Mouse (Mus musculus) gastrocnemius, postnatal 25 days (tissue): ENCODE measurements around the gene Rtn4rl2. TPM values are rescaled to one million over a fixed set of nuclear protein-coding genes. Genes with fewer than 3 reads are reported as not detected.
A peak's percentile ranks its signal among the peaks of the same experiment; 100 is the strongest.
"Not testable (repeated sequence)": the region's sequence is repeated elsewhere in the genome, so short reads cannot be mapped to it uniquely, and the experiment has no call there.

Experiments used
- DNase-seq: peaks from one replicate; pipeline ENCODE4 v3.0.0; 2022
- long read RNA-seq, 2 experiments: library from polyadenylated mRNA; stranded (forward); transcript quantifications; one replicate each; pipeline ENCODE4 v2.0.0; 2021
- total RNA-seq, 2 experiments: library from RNA; stranded (reverse); gene quantifications; 1 replicate in 1 of 2; 2 replicates in 1 of 2; pipeline ENCODE4 v1.2.3; 2021

Gene Rtn4rl2
- under 1 TPM; 0.43 to 0.54 TPM for total RNA-seq
- long read RNA-seq, experiment 1 = 0 reads
- long read RNA-seq, experiment 2 = 0 reads

DNA sequence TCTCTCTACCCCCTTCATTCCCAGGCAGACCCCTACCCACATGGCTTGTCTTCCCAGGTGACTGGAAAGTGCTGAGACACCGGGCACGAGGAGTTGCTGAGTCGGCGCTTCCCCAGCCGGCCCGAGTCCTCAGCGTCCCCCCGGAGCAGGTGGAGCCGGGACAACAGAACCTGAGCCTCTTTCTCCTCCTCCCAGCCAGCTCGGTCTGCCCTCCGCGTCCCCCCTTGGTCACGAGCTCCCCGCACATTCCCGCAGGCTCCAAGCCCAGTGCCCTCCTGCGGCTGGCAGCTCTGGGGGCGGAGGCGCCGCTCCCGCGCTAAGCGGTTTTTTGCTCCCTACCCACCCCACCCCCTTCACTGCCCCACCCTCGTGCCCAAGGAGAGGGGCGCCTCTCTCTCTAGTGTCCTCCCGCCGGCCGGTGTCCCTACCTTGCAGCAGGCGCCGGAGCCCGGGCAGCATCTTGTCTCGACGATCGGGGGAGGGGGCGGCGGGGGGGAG lies at the start of gene Rtn4rl2:
TSS of gene Rtn4rl2 (minus strand) at position 477 of the 498 bp plus-strand sequence.
- no peak for DNase-seq

DNA sequence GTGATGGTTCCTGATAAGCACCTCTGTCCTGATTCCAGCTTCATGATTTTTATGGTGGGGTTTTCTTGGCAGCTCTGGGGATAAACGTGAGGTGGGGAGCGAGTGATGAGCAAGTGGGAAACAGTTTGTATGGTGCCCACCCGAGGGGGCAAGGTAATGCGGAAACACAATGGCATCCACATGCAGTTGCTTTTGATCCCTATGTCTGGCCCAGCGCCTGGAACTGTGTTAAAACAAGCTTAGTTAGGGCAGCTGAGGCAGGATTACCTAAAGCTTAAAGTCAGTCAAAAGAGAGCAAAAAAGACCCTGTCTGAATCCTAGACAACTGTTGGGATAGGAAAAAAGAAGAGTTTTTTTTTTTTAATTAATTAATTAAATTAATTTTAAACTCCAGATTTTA lies 48.6 kb upstream of the Rtn4rl2 start:
- DNase-seq = no peak

DNA sequence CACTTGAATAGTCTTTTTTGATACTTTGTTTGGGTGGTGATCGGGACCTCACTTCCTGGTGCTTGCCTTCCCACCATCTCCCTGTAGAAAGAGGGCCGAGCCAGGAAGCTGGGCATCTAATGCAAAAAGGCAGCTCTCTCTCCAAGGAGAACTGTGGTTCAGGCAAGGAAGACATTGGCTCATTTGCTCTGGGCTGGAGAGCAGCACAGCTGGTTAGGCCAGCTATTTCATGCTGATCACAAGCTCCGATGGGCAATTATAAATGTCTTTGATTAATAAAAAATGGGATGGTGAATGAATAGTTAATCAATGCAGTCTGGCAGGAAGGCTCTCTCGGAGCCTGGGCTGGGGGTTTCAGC lies 48.1 kb upstream of the Rtn4rl2 start:
- DNase-seq = no peak

DNA sequence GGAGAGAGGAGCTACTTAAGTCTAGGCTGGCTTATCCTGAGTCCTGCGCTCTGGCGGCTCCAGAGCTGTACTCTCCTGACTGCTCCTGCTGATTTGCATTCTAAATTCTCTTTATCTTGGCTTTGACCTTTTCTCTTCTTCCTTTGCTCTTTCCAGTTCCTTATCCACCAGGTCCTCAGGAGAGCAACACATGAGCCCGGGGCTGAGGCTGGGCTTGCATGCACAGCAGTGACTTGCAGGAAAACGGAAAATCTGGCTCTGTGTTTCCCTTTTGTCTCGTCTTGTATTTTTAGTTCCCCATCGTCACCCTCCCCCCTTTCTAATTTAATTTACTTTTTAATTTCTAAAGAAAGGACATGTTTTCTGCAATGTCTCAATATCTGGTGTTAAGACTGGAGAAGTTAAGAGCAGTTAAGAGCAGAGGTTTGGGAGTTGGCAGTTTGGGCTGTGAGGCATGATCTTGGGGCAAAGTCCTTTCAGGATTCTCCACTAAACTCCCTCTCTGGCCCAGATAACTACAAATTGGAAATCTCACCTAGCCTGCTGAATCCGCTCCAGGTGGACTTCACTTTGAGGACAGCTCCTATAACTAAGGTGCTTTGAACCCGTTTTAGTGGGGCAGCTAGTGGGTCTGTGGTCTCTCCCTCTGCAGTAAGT lies 47.6 kb upstream of the Rtn4rl2 start:
- no peak for DNase-seq

DNA sequence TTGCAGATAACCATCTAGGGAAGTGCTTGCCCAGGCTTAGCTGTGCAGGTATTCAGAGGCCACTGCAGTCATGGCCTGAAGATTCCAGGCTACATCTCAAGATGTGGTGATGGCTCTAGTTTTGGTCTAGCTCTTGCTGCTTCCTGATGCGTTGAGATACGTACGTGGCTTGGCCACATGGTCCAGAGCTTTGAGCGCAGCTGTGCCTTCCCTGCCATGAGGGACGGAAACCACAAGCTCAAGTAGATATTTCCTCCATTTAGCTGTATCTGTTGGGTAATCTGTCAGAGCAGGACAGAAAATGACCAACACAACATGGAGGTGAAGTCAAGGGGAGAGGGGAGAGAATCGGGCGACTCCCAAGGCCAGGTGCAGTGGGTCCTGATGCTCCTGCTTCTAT lies 43.7 kb upstream of the Rtn4rl2 start:
- DNase-seq = no peak

DNA sequence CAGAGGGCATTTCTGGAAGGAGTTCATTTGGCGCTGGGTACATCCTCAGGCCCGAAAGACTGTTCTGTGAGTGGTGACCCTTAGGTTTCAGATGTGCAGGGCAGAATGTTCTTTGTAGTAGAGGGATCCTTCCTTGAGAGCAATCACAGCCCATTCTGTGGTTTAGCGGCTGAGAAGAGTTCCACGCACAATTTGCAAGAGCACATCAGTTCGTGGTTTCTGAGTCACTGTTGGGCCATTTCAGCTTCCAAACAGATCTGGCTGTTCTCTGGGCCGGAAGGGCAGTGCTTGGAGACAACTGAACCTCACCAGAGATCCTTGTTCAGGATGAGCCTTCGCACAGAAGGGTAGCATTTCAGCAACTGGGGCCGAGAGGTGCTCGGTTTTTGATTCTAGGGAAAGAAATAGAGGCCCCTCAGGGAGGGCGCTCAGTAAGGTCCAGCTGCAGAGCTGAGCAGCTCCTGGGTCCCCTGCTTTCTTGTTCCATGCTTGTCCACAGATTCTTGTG lies 33.1 kb upstream of the Rtn4rl2 start:
- DNase-seq = no peak

DNA sequence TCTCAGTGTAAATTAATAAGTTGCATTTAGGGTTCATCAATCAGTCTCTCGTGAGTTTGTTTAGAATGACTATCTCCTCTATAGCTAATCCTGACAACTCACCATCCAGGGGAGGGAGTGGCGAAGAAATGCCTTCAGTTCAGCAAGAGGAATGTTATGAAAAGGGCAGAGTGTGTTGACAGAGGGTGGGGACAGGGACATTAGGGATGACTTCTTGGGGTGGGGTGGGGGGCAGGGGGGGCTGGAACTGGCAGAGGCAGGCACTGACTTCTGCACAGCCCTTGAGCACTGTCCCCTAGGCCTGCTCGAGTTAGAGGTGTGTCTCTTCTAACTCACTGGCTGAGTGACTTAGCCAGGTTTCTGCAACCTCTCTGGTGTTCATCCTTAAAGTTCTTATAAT lies 31.7 kb upstream of the Rtn4rl2 start:
- DNase-seq = no peak

DNA sequence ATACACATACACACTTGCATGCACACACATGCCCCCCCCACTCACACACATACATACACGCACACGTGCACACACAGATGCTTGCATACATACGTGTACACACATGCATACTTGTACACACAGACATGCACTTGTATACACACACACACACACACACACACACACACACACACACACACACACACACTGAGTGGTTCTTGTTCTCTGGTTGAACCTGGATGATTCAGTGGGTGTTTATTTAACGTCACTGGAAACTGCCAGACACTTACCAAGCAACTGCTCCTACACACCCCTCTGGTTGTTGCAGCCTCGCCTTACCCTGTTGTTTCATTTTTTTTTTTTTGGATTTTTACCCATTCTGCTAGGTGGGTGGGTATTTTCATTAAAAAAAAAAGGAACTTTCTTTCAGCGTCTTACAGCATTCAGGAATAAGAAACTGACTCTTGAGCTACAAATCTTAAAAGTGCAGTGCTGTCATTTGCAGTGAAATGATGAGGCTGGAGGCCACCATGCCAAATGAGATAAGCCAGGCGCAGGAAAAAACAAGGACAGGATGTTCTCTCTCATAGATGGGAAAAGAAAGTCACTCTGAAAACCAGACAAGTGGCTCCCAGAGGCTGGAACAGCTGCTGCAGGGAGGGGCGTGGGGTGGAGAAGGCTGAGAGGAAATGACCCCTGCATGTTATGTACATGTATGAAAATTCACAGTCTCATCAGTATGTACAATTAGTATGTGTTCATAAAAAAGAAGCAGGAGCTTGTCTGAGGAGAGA lies 30.2 kb upstream of the Rtn4rl2 start:
- DNase-seq = peak; percentile 73

- peak; percentile 58 for DNase-seq
These were observed 28.8 kb upstream of the Rtn4rl2 start for GRCm38 (mm10) chr2:84915330-84915729.

- no peak for DNase-seq
These were observed 27.4 kb upstream of the Rtn4rl2 start for GRCm38 (mm10) chr2:84913881-84914280.

GRCm38 (mm10) chr2:84912722-84913121 lies 26.2 kb upstream of the Rtn4rl2 start:
- no peak for DNase-seq

- not testable (repeated sequence) for DNase-seq
These were observed 10.2 kb upstream of the Rtn4rl2 start for GRCm38 (mm10) chr2:84896686-84897085.

DNA sequence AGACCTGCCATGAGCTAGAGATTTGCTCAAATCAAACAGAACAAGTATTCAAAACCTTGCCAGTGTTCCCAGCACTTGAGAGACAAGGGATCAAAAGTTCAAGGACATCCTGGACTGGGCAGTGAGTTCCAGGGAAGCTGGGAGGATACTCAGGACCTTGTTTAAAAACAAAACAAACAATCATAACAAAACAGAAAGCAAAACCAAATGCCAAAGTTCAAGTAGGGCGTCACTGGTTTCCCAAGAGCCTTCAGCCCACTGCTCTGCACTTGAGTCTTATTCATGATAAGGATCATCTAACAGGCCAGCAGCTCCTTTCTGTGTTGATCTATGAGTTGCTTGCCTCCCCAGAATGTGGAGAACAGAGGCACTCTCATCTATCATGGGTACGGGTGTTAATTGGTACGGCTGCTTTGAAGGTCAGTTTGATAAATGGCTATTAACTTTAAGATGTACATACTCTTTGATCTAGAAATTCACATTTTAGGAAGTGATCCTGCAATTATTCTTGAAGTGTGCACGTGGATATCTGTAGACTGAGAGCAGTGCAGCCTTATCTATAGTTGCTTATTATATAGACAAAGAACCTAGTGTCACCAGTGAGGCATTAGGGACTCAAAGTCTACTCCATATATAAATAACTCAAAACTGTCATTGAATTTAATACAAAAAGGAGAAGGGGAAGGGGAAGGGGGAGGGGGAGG lies 9.1 kb upstream of the Rtn4rl2 start:
- DNase-seq = no peak

DNA sequence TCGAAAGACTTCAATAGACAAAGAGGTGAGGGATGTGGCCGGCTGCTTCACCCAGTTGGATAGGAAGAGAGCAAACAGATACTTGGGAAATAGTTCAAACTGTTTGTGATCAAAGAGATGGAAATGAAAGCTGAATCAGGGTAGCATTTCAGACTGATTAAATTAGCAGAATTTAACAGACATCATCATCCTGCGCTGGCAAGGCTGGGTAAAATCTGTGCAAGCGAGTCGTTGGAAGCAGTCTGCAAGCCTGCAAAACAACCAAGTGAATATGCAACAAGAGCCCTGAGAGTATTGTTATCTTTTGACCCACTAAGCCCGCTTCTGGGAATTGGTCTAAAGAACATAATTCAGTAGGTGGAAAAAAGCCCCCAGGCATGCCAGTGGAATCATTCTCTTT lies 6.8 kb upstream of the Rtn4rl2 start:
- no peak for DNase-seq

- peak; percentile 70 for DNase-seq
These were observed 3.5 kb upstream of the Rtn4rl2 start for GRCm38 (mm10) chr2:84890045-84890340.

- no peak for DNase-seq
These were observed 3.0 kb upstream of the Rtn4rl2 start for GRCm38 (mm10) chr2:84889316-84890044.

- peak; percentile 40 for DNase-seq
These were observed 2.3 kb upstream of the Rtn4rl2 start for GRCm38 (mm10) chr2:84888657-84889315.

DNA sequence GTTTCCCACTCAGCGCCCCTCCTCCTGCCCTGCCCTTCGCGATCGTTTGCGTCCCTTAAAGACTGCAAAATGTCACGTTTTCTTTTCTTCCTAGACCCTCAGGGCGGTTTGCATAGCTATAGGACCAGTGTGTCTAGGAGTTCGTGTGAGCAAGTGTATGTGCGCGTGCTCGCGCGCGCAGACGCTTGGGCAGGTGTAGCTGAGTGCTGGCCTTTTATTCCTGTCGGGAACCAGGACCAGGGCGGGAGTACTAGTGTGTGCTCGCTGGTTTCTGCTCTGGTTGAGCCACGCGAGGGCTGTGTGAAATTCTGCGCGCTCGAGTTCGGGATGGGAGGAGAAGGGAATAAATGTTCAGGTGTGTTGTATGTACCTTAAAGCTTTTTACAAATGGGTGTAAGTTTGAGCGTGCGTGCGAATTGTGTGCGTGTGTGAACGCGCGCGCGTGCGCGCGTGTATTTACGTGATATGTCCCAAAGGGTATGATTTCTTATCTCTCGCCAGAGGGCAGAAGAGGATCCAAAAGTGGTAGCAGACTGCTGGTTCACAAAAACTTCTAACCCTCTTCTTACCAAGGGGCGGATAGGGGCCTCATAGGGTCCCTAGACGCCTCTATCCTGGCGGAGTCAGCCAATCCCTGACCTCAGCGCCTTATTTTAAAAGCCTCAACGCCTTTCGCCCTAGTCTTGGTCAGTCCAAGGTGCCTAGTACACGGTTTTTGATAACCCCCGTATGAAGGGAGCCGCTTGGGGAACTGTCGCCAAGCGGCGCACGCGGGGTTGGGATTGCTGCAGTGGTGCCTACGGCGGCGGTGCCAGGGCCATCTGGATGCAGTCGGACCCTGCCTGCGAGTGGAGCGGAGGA lies 1.1 kb upstream of the Rtn4rl2 start:
- DNase-seq = no peak

- DNase-seq = no peak
These were observed 341 bp upstream of the Rtn4rl2 start for GRCm38 (mm10) chr2:84886821-84887281.
